Mouse (Mus musculus) c-Kit-positive CD71-positive TER-119-negative erythroid progenitor cells, embryonic 14.5 days (primary cell): ENCODE data around the gene Ptpn14.

Experiments
- DNase-seq: peaks from one replicate; pipeline ENCODE4 v3.0.0-alpha.2; 2013; ENCODE audit warnings: low read depth

The Ptpn14 gene

GRCm38 (mm10) chr1:189910685-189911345, 182.7 kb downstream of the Ptpn14 start:
- DNase-seq: no peak

DNA sequence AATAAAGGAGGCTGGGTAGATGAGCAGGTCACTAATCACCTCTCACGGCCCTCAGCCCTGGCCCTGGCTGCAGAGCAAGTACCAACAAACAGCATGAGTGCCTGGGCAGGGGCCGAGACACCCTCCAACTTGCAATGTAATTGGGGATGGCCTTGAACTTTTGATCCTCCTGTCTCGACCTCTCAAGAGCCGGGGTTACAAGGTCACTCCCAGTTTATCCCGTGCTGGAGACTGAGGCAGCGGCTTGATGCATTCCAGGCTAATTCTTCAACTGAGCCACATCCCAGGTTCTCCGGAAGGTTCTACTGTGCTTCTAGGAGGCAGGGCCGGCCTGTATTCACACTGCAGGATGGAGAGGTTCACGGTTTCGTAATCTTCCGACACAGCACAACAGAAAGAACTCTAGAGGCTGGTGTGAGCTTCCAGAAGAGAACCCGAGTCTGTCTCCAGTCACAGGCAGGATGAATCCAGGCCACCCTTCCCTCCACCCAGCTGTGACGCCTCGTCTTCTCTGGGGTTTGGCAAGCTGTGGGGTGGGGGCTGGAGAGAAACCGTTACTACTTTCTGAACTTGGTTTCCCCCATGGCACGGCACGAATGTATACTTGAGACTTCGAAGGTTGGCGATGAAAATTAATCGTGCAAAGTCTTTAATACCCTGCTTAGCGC, 185.2 kb downstream of the Ptpn14 start:
- DNase-seq: no peak

GRCm38 (mm10) chr1:189916422-189917125, 188.5 kb downstream of the Ptpn14 start:
- DNase-seq: no peak

GRCm38 (mm10) chr1:189917126-189917500, 189.0 kb downstream of the Ptpn14 start:
- DNase-seq: no peak

- no peak for DNase-seq
These were observed 191.7 kb downstream of the Ptpn14 start for GRCm38 (mm10) chr1:189919756-189920155.

DNA sequence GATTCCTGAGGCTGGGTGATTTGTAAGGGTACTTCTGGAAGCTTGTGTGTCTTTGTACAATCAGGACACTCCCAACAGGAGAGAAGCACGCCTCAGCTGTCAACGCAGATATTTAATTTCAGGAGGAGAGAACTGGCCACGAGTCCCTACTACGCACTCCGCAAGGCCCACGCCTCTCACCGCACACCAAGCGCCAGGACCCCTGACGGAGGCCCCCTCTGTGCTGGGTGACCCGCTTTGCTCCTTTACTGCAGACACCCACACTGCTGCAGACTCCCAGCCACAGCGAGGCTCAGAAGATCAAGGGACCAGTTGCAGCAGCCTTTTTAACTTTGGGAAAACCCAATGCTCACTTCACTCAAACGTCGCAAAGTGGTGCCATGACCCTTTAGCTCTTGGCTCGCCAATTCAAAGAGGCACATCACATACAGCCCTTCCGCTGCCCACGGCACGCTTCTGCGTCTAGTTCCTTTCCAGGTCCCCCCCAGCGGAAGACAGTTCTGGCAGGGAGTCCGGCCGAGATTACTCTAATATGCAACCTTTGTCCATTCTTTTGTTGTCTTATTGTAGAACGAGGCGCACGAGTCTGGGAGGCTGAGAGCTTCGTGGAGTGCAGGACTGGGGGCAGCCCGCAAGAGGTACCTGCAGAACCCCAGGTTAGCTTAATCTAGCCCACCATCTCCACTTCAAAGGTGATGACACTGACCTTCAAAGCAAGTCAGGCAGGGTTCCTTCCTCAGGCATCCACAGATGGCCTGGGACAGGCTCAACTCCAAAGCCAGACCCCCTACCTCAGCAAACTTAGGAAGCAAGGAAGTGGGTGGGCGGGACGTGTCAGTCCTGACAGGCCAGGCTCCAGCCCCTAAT, 192.9 kb downstream of the Ptpn14 start:
- DNase-seq: no peak

DNA sequence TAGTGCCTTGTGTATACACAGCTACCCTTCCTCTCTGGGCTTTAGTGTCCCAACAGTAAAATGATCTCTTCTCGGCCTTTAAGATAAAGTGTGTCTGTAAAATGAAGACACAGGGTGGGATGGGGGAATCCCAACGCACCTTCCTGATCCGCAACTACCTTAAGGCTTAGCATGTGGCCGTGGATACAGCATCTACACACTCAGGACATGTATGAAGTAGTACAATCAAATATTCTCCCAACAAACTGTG, 193.4 kb downstream of the Ptpn14 start:
- DNase-seq: no peak

GRCm38 (mm10) chr1:189921818-189922592, 193.9 kb downstream of the Ptpn14 start, which contains the start of gene Smyd2:
Gene Smyd2, minus strand, starts transcription at chr1:189922363.
- peak; percentile 55 for DNase-seq

DNA sequence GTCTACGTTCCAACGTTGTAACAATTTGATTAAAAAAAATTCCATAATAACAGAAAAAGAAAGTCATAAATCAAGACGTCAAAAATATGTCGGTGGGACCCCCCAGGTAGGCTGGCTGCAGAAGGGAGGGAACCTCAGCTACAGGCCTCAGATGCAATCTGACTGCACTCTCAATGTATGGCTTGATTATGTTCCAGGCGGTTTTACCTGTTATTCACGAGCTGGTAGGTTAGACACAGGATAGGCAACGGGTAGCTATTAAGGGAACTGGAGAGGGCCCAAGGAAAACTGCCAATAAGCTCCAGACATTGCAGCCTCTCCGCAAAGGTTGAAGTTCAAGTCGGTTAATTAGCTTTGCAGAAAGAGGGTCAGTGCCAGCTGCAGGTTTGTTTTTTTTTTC, 194.7 kb downstream of the Ptpn14 start:
- no peak for DNase-seq

- no peak for DNase-seq
These were observed 195.1 kb downstream of the Ptpn14 start for GRCm38 (mm10) chr1:189923157-189923556.

DNA sequence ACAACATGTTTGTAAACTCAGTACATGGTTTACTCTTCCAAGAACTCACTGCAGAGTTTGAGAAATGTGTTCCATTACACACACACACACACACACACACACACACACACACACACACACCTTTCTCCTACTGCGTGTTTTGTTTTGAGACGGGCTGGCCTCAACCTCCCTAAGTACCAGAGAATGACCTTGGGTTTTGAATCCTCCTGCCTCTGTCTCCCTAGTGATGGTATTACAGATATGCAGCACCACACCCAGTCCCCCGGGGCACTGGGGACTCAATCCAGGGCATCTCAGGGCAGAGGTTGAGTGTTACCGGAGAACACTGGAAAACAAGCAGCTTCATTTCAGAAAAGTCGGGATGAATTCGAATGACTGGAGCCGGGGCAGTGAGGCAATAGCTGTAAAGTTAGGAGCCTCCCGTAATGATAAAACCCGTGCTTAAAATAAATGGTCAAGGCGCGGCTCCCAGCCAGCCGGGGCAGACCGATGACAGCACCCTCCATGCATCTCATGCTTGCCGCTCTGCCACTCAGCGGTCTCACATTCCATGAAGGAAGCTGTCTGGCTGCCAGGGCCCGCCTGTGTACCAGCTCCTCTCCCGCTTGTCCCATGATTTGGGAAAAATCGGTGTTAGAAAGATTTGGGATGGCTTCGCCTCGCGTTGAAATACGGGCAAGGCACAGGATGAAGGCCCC, 196.0 kb downstream of the Ptpn14 start:
- DNase-seq: no peak

DNA sequence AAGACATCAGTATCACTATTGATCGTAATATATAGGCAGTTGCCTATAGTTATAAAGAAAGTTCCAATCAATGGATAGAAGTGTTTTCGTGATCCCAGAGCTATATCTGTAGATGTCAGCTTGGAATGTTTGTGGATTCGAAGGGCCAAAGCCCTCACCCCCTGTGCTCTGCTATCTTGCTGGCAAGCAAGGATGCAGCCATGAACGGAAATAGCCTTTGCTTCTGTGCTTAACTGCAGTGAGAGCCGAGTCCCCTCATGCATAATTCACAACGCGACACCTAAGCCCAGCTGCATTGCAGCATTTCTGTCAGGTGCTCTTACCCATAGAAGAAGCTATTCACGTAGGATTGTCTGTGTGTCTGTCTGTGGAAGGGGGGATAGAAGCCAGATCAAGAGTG, 198.2 kb downstream of the Ptpn14 start:
- DNase-seq: no peak
